Comparison of ENCODE assay signal across 13 mouse cellular contexts in the genomic region with DNA sequence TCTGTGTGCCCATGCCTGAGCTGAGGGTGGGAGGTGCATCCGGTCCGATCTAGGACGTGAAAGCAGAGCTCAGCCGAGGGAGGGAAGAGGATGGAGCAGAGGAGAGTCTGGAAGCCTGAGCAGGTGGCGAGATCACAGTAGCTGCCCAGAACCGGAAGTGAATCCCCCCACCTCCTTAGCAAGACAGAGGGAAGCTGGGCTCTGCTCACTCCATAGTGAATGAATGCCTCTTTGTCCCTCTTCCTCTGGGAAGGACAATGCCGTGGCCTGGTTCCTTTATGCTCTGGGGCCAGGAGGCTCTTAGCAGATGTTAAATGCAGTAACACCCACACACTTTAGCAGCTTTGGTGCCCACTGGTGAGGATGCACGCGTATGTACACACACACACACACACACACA. TPM values are rescaled to one million over a fixed set of nuclear protein-coding genes. Genes with fewer than 3 reads are reported as not detected.
DNase-seq lines count a peak whose midpoint lies in the region; ATAC-seq and TF ChIP-seq lines count a peak whose summit lies in the region.
"Had no signal": no experiment of that assay in that cellular context is flagged by ENCODE, and none has a peak within 500 bp of the region (broad histone marks: within the 10 kb centered on the region; RNA-seq: fewer than 3 reads in every experiment).

No protein-coding gene starts in this region.

- DNase-seq in testis, postnatal 14 days (ENCODE audit: low spot score), result no peak
- DNase-seq in hindbrain, embryonic 10.5 days (ENCODE audit: low spot score), result peak; percentile 62
- DNase-seq in retina, postnatal 1 day, result peak; percentile 96
- no peak for DNase-seq in heart, adult 9 months (ENCODE audit: low spot score in 2 of 2)
- DNase-seq in kidney, adult 2 months, result no peak
- no peak for DNase-seq in kidney, postnatal 25 days
- DNase-seq: adrenal gland, postnatal 36 days; cerebellum, adult 9-10 months; heart, adult 18-20 months; heart, postnatal 4 days; thymus, postnatal 14 days had no signal

- WGBS in hindbrain, embryonic 10.5 days, result 34% methylated on average over 9 of the region's 9 CpGs
- WGBS in midbrain, embryonic 13.5 days, result 21% methylated on average over 7 of the region's 9 CpGs
- WGBS in kidney, adult 2 months, result 56% methylated on average over 9 of the region's 9 CpGs

- no peak overlapping the region for H3K27ac ChIP-seq in testis, adult 2 months (ENCODE audit: control insufficient read depth, insufficient read depth, low read depth, low read length)
- H3K27ac ChIP-seq in hindbrain, embryonic 10.5 days, result peak overlapping the region; percentile 85
- peak overlapping the region; percentile 64 for H3K27ac ChIP-seq in midbrain, embryonic 13.5 days
- H3K27ac ChIP-seq in kidney, adult 2 months (ENCODE audit: insufficient read depth, low read depth, low read length), result no peak overlapping the region

- H3K36me3 ChIP-seq in testis, adult 2 months (ENCODE audit: control insufficient read depth, insufficient read depth, low read length), result no peaks in the 10 kb centered on the region
- H3K36me3 ChIP-seq in hindbrain, embryonic 10.5 days, result no peaks in the 10 kb centered on the region
- no peaks in the 10 kb centered on the region for H3K36me3 ChIP-seq in midbrain, embryonic 13.5 days
- no peaks in the 10 kb centered on the region for H3K36me3 ChIP-seq in kidney, adult 2 months (ENCODE audit: control insufficient read depth, insufficient read depth, low read length)

- TF ChIP-seq POLR2A in testis, adult 2 months (IDR thresholded peaks at IDR 0.05; ENCODE audit: control insufficient read depth, low read depth, low read length), result no peak
- no peak for TF ChIP-seq POLR2A in kidney, adult 2 months (IDR thresholded peaks at IDR 0.05; ENCODE audit: low read depth, low read length)

- no peaks in the 10 kb centered on the region for H3K27me3 ChIP-seq in testis, adult 2 months (ENCODE audit: control insufficient read depth, insufficient read depth, low read length)
- peaks cover 4% of the 10 kb centered on the region; the same call in 1 of the 2 replicates for H3K27me3 ChIP-seq in hindbrain, embryonic 10.5 days (ENCODE audit: insufficient read depth, poor library complexity, severe bottlenecking)
- H3K27me3 ChIP-seq in midbrain, embryonic 13.5 days, result peaks cover 2% of the 10 kb centered on the region; the same call in 1 of the 2 replicates
- H3K27me3 ChIP-seq in kidney, adult 2 months (replicated peaks; ENCODE audit: control insufficient read depth, insufficient read depth, low read length), result no peaks in the 10 kb centered on the region

- no peak for TF ChIP-seq CTCF in testis, adult 2 months (IDR thresholded peaks at IDR 0.05; ENCODE audit: control insufficient read depth, insufficient read depth, insufficient replicate concordance, low read depth, low read length)
- TF ChIP-seq CTCF in kidney, adult 2 months (conservative IDR thresholded peaks at IDR 0.05; ENCODE audit: insufficient read depth, insufficient read length, low read depth, low read length), result no peak

- no peak overlapping the region for H3K9ac ChIP-seq in midbrain, embryonic 13.5 days (replicated peaks)

- ATAC-seq in midbrain, embryonic 13.5 days, result peak; percentile 79

- H3K4me3 ChIP-seq in testis, adult 2 months (ENCODE audit: control insufficient read depth, low read depth, low read length), result peak overlapping the region; percentile 18
- H3K4me3 ChIP-seq in hindbrain, embryonic 10.5 days, result no peak overlapping the region
- H3K4me3 ChIP-seq in midbrain, embryonic 13.5 days (replicated peaks), result no peak overlapping the region
- H3K4me3 ChIP-seq in kidney, adult 2 months (ENCODE audit: insufficient read depth, low read depth, low read length), result no peak overlapping the region

- no peak overlapping the region for H3K4me2 ChIP-seq in midbrain, embryonic 13.5 days (replicated peaks)

- H3K9me3 ChIP-seq in hindbrain, embryonic 10.5 days, result 0 out of 2 replicates have a peak, but pooled peaks cover 7% of the 10 kb centered on the region
- H3K9me3 ChIP-seq in midbrain, embryonic 13.5 days, result no peaks in the 10 kb centered on the region

- peaks cover 11% of the 10 kb centered on the region for H3K4me1 ChIP-seq in testis, adult 2 months (ENCODE audit: control insufficient read depth, insufficient read depth, low read length)
- H3K4me1 ChIP-seq in hindbrain, embryonic 10.5 days (replicated peaks), result peaks cover 28% of the 10 kb centered on the region
- peaks cover 4% of the 10 kb centered on the region for H3K4me1 ChIP-seq in midbrain, embryonic 13.5 days (replicated peaks)
- H3K4me1 ChIP-seq in kidney, adult 2 months (ENCODE audit: control insufficient read depth, insufficient read depth, low read length), result no peaks in the 10 kb centered on the region

RNA-seq across cellular contexts. Expression of a gene that starts 36.3 kb away (rescaled TPM):
- polyA plus RNA-seq in testis, adult 2 months (2012; rRNA removed), result 9.2 and 11.6 TPM in 2 replicates
- 81.7 and 109 TPM in 2 replicates for polyA plus RNA-seq in hindbrain, embryonic 10.5 days (2016; fragmentation: Nextera tagmentation; extraction: Ambion mirVana)
- polyA plus RNA-seq in midbrain, embryonic 13.5 days (2015; fragmentation: Nextera tagmentation; extraction: Ambion mirVana), result 50.9 and 55.9 TPM in 2 replicates
- 4.0 and 4.6 TPM in 2 replicates for polyA plus RNA-seq in kidney, adult 2 months (2012; rRNA removed)

Comparison
In these comparisons a context has a peak if more than half of its experiments do, and no peak if none do; other contexts are left out.
1. H3K27ac ChIP-seq: peak in hindbrain, embryonic 10.5 days (single experiment) and midbrain, embryonic 13.5 days (single experiment); none in testis, adult 2 months (single experiment) and kidney, adult 2 months (single experiment).
2. DNase-seq: peak in hindbrain, embryonic 10.5 days (single experiment) and retina, postnatal 1 day (single experiment); none in testis, postnatal 14 days (single experiment), heart, adult 9 months (0 of 2), kidney, adult 2 months (single experiment) and kidney, postnatal 25 days (0 of 2).